Mouse (Mus musculus): ENCODE results near the gene Uchl1. TPM values are rescaled to one million over a fixed set of nuclear protein-coding genes. Genes with fewer than 3 reads are reported as not detected.

Uchl1 gene
- polyA plus RNA-seq, 1 experiment from 2014 or later: 141 TPM

GRCm38 (mm10) chr5:66733556-66733955 lies 57.7 kb downstream of the Uchl1 start:
- ATAC-seq (ENCODE audit: insufficient number of reproducible peaks, insufficient read depth, low FRiP score, low TSS enrichment): no peak
- H3K4me2 ChIP-seq (replicated peaks): no peak overlapping the region
- H3K4me3 ChIP-seq: no peak overlapping the region
- no peaks in the 10 kb centered on the region for H3K36me3 ChIP-seq
- WGBS: 90% methylated on average over 1 of the region's 1 CpGs
- no peaks in the 10 kb centered on the region for H3K9me3 ChIP-seq
- no peak overlapping the region for H3K27ac ChIP-seq
- H3K4me1 ChIP-seq: no peaks in the 10 kb centered on the region
- H3K27me3 ChIP-seq: no peaks in the 10 kb centered on the region
- H3K9ac ChIP-seq: no peak overlapping the region

Other genes starting within 250 kb of the Uchl1 start
- 52.9 and 53.2 TPM in 2 replicates for gene Apbb2, start 57.3 kb upstream of the Uchl1 start, polyA plus RNA-seq (2016; fragmentation: Nextera tagmentation; extraction: Ambion mirVana)
- 61.6 and 61.9 TPM in 2 replicates for gene Limch1, start 69.7 kb downstream of the Uchl1 start, polyA plus RNA-seq (2016; fragmentation: Nextera tagmentation; extraction: Ambion mirVana)

Data from embryonic facial prominence, embryonic 12.5 days (tissue).